Mouse (Mus musculus) heart, embryonic 10.5 days (tissue): ENCODE measurements around the gene Lclat1. TPM values are rescaled to one million over a fixed set of nuclear protein-coding genes. Genes with fewer than 3 reads are reported as not detected.
"Not testable (repeated sequence)": the region's sequence is repeated elsewhere in the genome, so short reads cannot be mapped to it uniquely, and the experiment has no call there.

Experiments
- DNase-seq: peaks from one replicate; pipeline ENCODE4 v3.0.0-alpha.2; 2017; ENCODE audit warnings: low spot score
- H3K27ac ChIP-seq: fragments of 300-500 bp; sonication (generic); 2 replicates; pipeline ENCODE4 v1.5.1; 2016; ENCODE audit warnings: mild to moderate bottlenecking
- H3K27me3 ChIP-seq: fragments of 300-500 bp; sonication (generic); 2 replicates; pipeline ENCODE4 v1.6.1; 2016; ENCODE audit warnings: mild to moderate bottlenecking; ENCODE audit not compliant: poor library complexity, insufficient read depth, severe bottlenecking
- H3K36me3 ChIP-seq: fragments of 300-500 bp; sonication (generic); 2 replicates; pipeline ENCODE4 v1.6.1; 2016; ENCODE audit warnings: mild to moderate bottlenecking, moderate library complexity
- H3K4me1 ChIP-seq: fragments of 300-500 bp; sonication (generic); 2 replicates; pipeline ENCODE4 v1.6.1; 2016; ENCODE audit warnings: mild to moderate bottlenecking
- H3K4me3 ChIP-seq: fragments of 300-500 bp; sonication (generic); 2 replicates; pipeline ENCODE4 v1.5.1; 2016; ENCODE audit warnings: mild to moderate bottlenecking, moderate library complexity
- H3K9me3 ChIP-seq: fragments of 300-500 bp; sonication (generic); 2 replicates; pipeline ENCODE4 v1.6.1; 2016; ENCODE audit warnings: mild to moderate bottlenecking, moderate library complexity
- WGBS: fragments of 180-500 bp; shearing (Covaris S2); methylation state at CpG from one replicate; pipeline ENCODE4 v1.1.7; 2016; 5-methylcytosine and 5-hydroxymethylcytosine counted together
- polyA plus RNA-seq: library from polyadenylated mRNA; unstranded; fragments of >200 nt; fragmentation: Nextera tagmentation; extraction: Ambion mirVana; gene quantifications from 2 replicates; pipeline ENCODE4 v1.2.1, GENCODE M21; 2016

The Lclat1 gene
- polyA plus RNA-seq, 1 experiment from 2014 or later, result 24.4 TPM

DNA sequence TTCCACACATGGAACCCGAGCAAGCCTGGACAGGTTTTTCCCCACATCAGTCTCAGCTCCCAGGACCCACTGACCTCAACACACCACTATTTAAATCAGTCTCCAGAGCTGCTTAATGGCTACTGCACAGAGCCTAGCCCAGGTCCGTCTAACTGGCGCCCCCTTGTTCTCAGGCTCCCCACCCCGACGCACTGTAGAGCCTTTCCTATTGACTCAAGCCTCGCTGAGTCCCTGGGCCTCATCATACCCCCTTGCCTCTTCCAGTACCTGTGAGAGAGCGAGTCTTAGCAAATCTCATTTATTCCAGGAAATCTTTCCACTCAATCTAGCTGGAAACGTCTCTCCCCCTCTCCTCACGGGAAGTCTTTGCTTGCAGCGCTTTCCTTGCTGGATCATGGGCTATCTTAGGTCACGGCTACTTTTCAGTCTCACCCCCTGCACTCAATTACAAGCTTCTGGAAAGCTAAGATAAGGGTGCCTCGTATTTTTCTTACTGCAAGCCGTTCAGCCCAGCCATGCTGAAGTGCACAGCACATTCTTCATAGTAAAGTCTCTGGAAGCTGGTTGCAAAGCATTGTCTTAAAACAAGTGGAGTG lies 137.4 kb downstream of the Lclat1 start:
- 45% methylated on average over 13 of the region's 13 CpGs for WGBS
- H3K27me3 ChIP-seq, result no peaks in the 10 kb centered on the region
- peaks cover 40% of the 10 kb centered on the region for H3K4me1 ChIP-seq
- H3K36me3 ChIP-seq, result peaks cover 15% of the 10 kb centered on the region; the same call in 1 of the 2 replicates
- H3K27ac ChIP-seq, result peak overlapping the region; percentile 63
- peak overlapping the region; percentile 15; the same call in 1 of the 2 replicates for H3K4me3 ChIP-seq
- H3K9me3 ChIP-seq, result no peaks in the 10 kb centered on the region
- no peak for DNase-seq

DNA sequence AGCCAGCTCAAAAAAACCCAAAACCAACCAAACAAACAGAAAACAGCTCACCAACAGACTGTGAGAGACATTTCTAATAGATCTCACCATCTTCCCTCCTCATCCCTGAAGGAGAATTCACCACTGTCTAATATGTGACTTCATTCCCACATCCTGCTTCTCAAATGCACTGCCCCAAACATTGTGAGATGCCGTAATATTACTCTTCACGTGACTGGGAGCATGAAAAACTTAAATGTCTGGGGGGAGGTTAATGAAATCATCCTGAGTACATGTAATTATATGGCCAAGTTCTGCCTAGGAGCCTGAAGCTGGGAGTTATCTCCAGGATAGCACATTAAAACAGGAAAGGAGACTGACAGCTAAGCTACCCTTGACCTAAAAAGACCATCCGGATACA lies 138.3 kb downstream of the Lclat1 start:
- Histone ChIP-seq H3K27me3 (no peaks in the 10 kb centered on the region), H3K36me3 (peaks cover 11% of the 10 kb centered on the region; the same call in 1 of the 2 replicates), H3K27ac (no peak overlapping the region), H3K4me3 (no peak overlapping the region), H3K9me3 (no peaks in the 10 kb centered on the region), H3K4me1 (peaks cover 44% of the 10 kb centered on the region)
- WGBS, result 70% methylated on average over 3 of the region's 3 CpGs
- no peak for DNase-seq

DNA sequence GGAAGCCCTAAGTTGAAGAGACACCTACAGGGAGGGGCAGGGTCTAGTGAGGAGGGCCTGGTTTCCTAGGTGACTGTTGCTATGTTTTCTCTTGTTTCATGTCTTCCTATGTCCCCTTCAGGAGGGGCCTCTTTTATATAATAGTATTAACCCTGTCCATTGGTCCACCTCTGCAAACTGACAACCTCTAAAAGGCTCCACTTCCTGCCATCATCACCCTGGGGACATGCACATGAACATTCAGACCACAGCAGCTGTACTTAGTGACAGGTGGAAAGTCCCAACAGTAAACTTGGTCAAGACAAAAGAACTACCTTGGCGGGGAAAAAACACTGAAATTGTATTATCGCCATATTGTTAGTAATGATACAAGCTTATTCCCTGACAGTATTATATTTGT lies 139.1 kb downstream of the Lclat1 start:
- Histone ChIP-seq H3K4me3 (no peak overlapping the region), H3K36me3 (peaks cover 11% of the 10 kb centered on the region; the same call in 1 of the 2 replicates), H3K9me3 (no peaks in the 10 kb centered on the region), H3K27me3 (no peaks in the 10 kb centered on the region), H3K27ac (no peak overlapping the region), H3K4me1 (peaks cover 53% of the 10 kb centered on the region)
- 97% methylated on average over 2 of the region's 2 CpGs for WGBS
- no peak for DNase-seq

DNA sequence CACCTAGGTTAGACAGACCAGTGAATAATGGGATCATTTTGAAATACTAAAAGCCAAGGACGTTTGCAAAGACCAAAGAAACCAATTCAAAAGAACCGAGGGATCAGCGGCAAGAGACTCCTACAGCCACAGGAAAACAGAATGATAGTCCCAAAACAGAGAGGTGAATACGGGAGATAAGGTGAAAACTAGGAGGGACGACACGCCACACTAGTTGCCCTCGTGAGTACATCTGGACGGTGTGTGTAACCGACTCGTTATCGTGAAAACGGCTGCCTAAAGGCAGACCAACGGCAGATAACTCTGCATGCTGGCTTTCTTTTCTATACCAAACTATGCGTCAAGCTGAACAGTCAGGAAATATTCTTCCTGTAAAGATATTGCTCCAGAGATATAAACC lies 140.0 kb downstream of the Lclat1 start:
- H3K36me3 ChIP-seq, result peaks cover 4% of the 10 kb centered on the region; the same call in 1 of the 2 replicates
- no peak for DNase-seq
- no peaks in the 10 kb centered on the region for H3K27me3 ChIP-seq
- peaks cover 53% of the 10 kb centered on the region for H3K4me1 ChIP-seq
- H3K27ac ChIP-seq, result no peak overlapping the region
- no peaks in the 10 kb centered on the region for H3K9me3 ChIP-seq
- WGBS, result 78% methylated on average over 14 of the region's 14 CpGs
- no peak overlapping the region for H3K4me3 ChIP-seq

DNA sequence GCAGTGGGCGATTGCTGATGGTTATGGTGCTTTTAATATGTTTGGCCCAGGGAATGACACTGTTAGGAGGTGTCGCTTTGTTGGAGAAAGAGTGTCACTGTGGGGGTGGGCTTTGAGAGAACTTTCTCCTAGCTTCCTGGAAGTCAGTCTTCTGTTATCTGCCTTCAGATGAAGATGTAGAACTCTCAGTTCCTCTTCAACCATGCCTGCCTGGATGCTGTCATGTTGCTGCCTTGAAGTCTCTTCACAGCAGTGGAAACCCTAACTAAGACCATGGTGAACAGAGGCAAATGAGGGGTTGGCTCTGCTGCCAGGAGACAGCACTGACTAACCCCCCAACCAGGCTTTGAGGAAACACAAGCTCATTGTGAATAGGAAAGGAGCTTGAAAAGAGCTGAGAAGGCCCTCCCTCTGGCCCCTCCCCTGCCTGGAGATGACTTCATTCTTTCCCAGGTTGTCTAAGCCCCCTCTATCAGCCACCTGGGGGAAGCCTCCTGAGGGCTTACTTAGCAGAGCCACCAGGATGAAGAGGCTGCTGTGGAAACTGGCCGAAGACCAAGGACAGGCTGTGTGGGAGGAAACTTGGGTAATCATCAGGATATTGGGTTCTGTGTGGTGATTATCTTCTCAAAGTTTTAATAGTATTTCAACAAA lies 142.8 kb downstream of the Lclat1 start:
- H3K27ac ChIP-seq, result no peak overlapping the region
- peaks cover 30% of the 10 kb centered on the region for H3K4me1 ChIP-seq
- H3K36me3 ChIP-seq, result no peaks in the 10 kb centered on the region
- H3K9me3 ChIP-seq, result no peaks in the 10 kb centered on the region
- H3K27me3 ChIP-seq, result no peaks in the 10 kb centered on the region
- no peak overlapping the region for H3K4me3 ChIP-seq
- 77% methylated on average over 3 of the region's 3 CpGs for WGBS
- no peak for DNase-seq

DNA sequence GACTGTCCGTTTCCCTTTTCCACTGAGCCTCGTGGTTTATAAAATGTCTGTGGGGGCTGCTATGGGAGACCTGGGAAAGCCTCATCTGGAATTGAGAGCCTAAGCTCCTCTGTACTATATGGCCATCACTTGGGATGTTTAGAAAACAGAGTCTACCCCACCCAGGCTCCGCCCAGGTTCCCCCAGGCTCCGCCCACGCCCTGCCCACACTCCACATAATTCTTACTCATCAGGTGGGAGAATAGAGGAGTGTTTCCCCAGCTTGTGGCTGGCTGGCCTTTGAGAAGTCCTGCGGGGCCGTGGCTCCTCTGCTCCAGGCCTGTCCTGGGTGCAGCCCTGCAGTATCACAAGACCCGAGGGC lies 143.3 kb downstream of the Lclat1 start:
- no peak for DNase-seq

DNA sequence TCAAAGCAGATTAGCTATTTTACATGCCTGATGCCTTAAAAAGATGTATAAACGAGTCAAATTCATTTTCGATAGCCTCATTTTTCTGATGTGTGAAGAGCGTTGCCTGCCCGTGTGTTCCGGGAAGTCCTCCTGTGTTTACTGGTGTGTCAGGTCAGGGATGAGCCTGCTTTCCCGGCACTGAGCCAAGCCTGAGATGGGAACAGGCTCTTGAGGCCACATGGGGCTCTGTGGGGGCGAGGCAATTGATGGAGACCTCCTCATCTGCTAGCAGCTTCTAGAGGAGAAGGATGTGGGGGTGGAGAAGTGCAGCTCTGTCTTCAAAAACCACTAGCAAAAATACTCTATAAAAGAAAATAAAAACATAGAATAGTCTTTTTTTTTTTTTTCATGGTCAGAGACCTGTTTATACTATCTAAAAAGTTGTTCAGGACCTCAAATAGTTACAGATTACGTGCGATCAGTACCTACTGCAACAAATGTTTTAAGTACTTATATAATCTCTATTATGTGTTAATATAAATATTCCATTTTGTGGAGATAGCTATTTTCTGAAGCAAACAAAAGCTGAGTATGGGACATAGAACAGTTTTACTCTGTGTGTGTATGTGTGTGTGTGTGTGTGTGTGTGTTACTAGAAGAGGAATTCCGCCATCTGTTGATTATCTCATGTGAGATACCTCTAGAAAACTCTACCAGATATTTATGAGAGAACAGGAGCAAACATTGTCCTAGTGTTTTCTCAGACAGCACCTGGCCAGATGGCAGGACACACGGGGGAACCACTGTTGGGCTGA lies 144.2 kb downstream of the Lclat1 start:
- Histone ChIP-seq H3K27ac (peak overlapping the region; percentile 24; the same call in 1 of the 2 replicates), H3K4me3 (no peak overlapping the region), H3K4me1 (peaks cover 18% of the 10 kb centered on the region), H3K9me3 (no peaks in the 10 kb centered on the region), H3K36me3 (no peaks in the 10 kb centered on the region), H3K27me3 (no peaks in the 10 kb centered on the region)
- 73% methylated on average over 11 of the region's 11 CpGs for WGBS
- no peak for DNase-seq

More for the DNA sequence above, 143.3 kb downstream of the Lclat1 start:
- WGBS, result 55% methylated on average over 8 of the region's 8 CpGs
- H3K27ac ChIP-seq, result peak overlapping the region; percentile 59; the same call in 1 of the 2 replicates
- H3K9me3 ChIP-seq, result no peaks in the 10 kb centered on the region
- no peaks in the 10 kb centered on the region for H3K27me3 ChIP-seq
- peaks cover 26% of the 10 kb centered on the region for H3K4me1 ChIP-seq
- no peaks in the 10 kb centered on the region for H3K36me3 ChIP-seq
- no peak overlapping the region for H3K4me3 ChIP-seq

DNA sequence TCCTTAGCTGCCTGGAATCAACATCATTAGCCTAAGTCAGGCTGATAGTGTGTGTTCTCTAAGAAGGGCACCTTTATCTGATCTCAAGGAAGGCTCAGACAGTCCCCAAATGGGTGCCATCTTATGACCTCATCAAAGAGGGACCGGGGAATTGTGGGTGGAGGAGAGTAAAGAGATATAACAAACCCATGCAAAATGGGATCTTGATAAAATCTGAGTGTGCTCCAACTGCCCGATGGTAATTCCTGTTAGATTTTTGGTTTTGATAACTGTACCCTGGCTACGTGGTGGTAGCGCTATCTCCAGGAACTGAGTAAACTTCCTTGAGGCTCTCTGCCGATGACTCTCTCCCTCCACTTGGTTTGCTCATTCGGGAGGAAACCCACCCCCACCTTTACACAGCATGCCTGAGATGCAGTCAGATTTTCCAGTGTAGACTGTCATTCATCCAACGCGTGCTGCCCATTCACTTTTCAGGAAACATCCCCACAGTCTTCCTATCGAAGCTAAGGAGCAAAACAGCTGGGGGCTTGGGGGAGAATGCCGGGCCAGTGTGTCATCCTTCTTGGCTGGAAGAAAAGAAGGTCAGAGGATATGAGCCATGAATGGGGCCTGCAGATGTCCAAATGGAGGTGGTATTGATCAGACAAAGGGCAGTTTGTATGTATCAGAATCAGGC lies 145.6 kb downstream of the Lclat1 start:
- H3K27ac ChIP-seq, result no peak overlapping the region
- H3K36me3 ChIP-seq, result no peaks in the 10 kb centered on the region
- H3K9me3 ChIP-seq, result no peaks in the 10 kb centered on the region
- DNase-seq, result peak; percentile 73
- 63% methylated on average over 10 of the region's 10 CpGs for WGBS
- peaks cover 22% of the 10 kb centered on the region; the same call in 1 of the 2 replicates for H3K4me1 ChIP-seq
- H3K4me3 ChIP-seq, result no peak overlapping the region
- no peaks in the 10 kb centered on the region for H3K27me3 ChIP-seq

DNA sequence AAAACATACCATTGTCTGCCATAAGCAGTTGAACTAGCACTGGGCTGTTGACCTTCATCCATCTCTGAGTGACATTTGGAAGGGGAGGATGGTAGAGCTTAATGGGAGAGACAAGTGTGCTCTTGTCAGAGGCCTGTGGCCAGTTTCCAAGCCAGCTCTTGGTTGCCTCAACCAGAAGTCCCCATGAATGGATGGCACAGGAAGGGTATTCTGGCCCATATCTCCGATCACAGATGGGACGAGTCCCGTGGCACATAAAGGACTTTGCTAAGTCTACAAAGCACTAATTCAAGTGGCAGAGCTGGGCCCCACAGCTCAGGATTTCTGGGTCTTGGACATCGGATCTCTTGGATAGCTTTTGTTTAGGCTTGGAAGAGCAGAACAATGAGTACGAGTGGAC lies 148.0 kb downstream of the Lclat1 start:
- Histone ChIP-seq H3K4me3 (no peak overlapping the region), H3K27ac (no peak overlapping the region), H3K36me3 (no peaks in the 10 kb centered on the region), H3K9me3 (no peaks in the 10 kb centered on the region), H3K4me1 (peaks cover 21% of the 10 kb centered on the region; the same call in 1 of the 2 replicates), H3K27me3 (no peaks in the 10 kb centered on the region)
- 87% methylated on average over 5 of the region's 5 CpGs for WGBS
- DNase-seq, result peak; percentile 7

DNA sequence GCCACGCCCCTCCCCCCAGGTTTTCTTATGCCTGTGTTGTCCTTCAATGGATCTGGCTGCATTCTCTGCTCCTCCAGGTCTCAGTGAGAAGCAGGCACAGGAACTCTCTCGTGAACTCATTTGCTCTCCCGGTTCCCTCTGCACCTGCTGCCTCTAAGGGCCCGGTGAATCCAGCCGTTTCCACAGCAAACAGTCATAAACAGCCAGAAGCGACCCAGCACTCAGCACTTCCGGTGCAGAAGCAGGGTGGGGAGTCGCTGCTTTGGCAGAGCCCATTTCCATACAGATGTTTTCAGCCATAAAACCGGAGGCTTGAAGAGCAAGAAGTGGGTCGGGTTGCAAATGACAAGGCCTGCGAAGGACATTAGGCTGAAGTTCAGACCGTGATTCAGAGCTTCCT lies 150.8 kb downstream of the Lclat1 start:
- peaks cover 9% of the 10 kb centered on the region; the same call in 1 of the 2 replicates for H3K4me1 ChIP-seq
- WGBS, result 49% methylated on average over 12 of the region's 12 CpGs
- no peaks in the 10 kb centered on the region for H3K36me3 ChIP-seq
- H3K27me3 ChIP-seq, result no peaks in the 10 kb centered on the region
- no peak for DNase-seq
- H3K9me3 ChIP-seq, result no peaks in the 10 kb centered on the region
- 0 out of 2 replicates have a peak overlapping the region, but pooled peaks have one; percentile 64 for H3K27ac ChIP-seq
- no peak overlapping the region for H3K4me3 ChIP-seq

DNA sequence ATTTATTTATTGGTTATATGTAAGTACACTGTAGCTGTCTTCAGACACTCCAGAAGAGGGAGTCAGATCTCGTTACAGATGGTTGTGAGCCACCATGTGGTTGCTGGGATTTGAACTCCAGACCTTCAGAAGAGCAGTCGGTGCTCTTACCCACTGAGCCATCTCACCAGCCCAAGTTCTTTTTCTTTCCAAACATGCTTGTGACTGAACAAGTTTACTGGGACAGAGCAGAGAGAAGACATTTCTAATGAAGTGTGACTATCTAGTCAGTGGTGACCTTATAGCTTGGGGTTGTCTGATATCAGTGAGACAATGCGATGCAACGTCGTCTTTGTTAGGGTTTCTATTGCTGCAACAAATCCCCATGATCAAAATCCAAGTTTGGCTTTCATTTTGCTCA lies 151.5 kb downstream of the Lclat1 start:
- WGBS, result 89% methylated on average over 5 of the region's 5 CpGs
- H3K9me3 ChIP-seq, DNase-seq, H3K36me3 ChIP-seq, H3K4me3 ChIP-seq, H3K4me1 ChIP-seq, H3K27ac ChIP-seq, H3K27me3 ChIP-seq: not testable (repeated sequence)

DNA sequence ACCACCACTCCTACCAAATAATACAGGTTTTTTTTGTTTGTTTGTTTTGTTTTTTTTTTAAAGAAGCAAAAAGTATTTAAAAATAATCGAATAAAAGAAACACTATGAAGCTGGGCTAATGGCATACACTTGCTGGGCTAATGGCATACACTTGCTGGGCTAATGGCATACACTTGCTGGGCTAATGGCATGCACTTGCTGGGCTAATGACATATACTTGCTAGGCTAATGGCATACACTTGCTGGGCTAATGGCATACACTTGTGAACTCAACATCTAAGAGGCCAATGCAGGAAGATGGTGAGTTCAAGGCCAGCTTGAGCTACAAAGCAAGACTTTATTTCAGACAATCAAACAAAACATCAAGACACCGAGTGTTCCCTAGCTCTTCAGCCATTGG lies 154.8 kb downstream of the Lclat1 start:
- Histone ChIP-seq H3K27ac (no peak overlapping the region), H3K27me3 (no peaks in the 10 kb centered on the region), H3K4me1 (peaks cover 9% of the 10 kb centered on the region; the same call in 1 of the 2 replicates), H3K9me3 (no peaks in the 10 kb centered on the region), H3K36me3 (no peaks in the 10 kb centered on the region), H3K4me3 (no peak overlapping the region)
- DNase-seq, result no peak
- WGBS, result 84% methylated on average over 2 of the region's 2 CpGs
